Mouse (Mus musculus) adrenal gland, adult 18-20 months (tissue): ENCODE measurements at regions not wholly inside any gene's neighbourhood (a gene's known extent, or its start where the extent isn't known, plus 50 kb on each side); places are given as distances from the start of the nearest gene placed in this dataset.
"Not testable (repeated sequence)": the region's sequence is repeated elsewhere in the genome, so short reads cannot be mapped to it uniquely, and the experiment has no call there.

Experiments used
- DNase-seq, 2 experiments: peaks; one replicate each; pipeline ENCODE4 v3.0.0; 2021 to 2022; ENCODE audit warnings: low spot score in 2 of 2

DNA sequence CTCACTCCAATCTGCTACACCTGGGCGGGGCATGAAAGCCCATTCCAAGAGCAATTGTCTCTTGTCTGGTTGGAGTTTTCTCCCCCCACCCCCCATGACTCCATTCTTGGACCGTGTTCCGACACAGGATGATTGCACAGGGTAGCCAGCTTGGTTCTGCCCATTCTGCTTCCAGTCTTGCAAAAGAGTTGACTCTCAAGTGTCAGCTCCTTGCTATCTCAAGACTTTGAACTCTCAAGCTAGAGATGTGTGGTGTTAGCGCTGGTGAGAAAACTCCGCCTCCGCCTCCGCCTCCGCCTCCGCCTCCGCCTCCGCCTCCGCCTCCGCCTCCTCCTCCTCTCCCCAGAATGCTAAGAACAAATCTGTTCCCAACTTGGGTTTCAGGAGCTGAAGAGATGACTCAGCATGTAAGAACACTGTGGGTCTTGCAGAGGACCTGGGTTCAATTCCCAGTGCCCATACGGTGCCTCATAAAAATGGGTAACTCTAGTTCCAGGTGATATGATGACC, 135.1 kb downstream of the Bcat1 start:
- no peak for DNase-seq

- no peak for DNase-seq
Measured at GRCm38 (mm10) chr6:144938613-144939236, 137.3 kb downstream of the Bcat1 start.

DNA sequence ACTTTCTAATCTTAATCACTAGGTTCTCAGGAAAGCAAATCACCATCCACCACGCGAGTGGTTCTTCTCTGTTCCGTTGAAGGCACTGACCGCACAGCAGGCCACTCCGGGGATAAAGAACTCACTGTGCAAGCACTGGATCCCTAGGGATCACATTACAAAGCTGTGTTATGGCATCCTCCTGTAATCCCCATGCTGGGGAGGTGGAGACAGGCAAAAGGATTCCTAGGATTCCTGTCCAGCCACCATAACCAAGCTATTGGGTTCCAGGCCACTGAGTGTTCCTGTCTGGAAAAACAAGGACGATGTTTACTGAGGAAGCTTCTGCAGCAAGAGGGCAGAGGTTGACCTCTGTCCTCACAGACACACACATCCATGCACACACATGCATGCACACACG, 138.8 kb downstream of the Bcat1 start:
- no peak for DNase-seq

- DNase-seq = no peak
Measured at GRCm38 (mm10) chr6:144933722-144934235, 142.2 kb downstream of the Bcat1 start.

DNA sequence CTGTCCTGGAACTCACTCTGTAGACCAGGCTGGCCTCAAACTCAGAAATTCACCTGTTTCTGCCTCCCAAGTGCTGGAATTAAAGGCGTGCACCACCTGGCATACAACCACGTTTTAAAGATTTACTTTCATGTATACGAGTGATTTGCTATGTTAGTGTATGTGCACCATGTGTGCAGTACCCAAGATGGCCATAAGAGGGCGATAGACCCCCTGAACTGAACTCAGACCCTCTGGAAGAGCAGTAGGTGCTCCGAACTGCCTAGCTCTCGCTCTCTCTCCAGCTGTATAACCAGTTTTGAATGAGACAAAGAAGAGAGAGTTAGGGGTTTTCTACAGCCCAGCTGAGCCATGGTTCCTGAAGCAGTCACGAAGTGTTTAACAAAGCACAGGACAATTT, 143.6 kb downstream of the Bcat1 start:
- no peak for DNase-seq

DNA sequence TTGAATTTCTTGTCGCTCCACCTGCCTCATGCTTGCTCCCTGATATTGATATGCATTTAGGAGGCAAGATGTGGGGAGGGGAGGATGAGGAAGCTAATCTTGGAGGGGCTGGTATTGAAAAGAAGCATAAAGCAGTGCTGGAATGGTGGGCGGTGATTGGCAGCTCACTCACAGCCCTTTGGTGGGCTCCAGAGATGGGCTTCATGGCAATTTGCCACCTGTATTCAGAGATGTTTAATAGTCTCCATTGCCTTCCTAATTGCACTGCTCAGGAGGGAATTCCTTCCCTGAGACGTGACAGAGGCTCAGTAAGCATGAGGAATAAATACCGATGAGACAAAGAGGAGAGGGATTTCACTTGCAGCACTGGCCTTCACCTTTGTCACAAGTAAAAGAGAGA, 146.0 kb downstream of the Bcat1 start:
- no peak for DNase-seq

GRCm38 (mm10) chr6:144929262-144929855, 146.6 kb downstream of the Bcat1 start:
- DNase-seq = no peak

GRCm38 (mm10) chr6:144927599-144927998, 145.8 kb upstream of the Sox5 start:
- DNase-seq = no peak

- no peak for DNase-seq
Measured at GRCm38 (mm10) chr6:144922762-144923161, 141.0 kb upstream of the Sox5 start.

GRCm38 (mm10) chr6:144919750-144920149, 138.0 kb upstream of the Sox5 start:
- no peak for DNase-seq

DNA sequence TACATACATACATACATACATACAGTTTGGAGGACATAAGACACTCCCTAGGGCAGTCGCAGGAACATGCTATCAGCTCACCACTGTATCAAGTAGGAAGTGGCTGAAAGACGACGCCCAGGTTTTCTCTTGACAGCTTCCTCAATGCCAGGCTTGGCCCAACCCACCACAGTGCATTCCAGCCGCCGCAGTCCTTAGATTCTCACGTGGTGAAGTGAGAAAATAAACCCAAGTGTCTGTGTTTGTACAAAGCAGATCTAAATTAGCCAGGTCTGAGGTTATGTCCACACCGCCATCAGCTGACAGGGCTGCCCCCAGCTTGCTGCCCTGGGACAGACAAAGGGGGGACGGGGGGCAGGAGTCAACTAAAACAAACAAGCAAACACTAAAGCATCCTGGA, 135.4 kb upstream of the Sox5 start:
- DNase-seq = no peak

- DNase-seq = no peak
Measured at GRCm38 (mm10) chr6:144911781-144912180, 130.0 kb upstream of the Sox5 start.

GRCm38 (mm10) chr6:144910392-144910791, 128.6 kb upstream of the Sox5 start:
- DNase-seq = no peak

DNA sequence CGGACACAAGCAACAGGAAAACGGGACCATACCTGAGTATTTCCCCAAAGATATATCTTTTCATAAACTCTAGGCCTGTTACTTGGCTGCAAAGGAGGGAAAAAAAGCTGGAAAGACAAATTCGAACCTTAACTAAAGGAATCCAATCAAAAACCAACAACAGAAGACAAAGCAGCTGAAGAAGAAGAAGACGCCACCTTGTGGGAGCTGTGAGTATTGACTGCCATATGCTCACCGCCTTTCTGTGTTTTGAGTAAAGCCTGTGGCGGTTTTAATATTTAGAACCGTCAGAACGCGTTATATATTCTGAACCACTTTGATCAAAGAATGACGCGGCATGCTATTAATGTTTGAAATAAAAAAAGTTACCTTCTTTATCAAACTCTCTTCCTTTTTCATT, 126.9 kb upstream of the Sox5 start:
- no peak for DNase-seq

DNA sequence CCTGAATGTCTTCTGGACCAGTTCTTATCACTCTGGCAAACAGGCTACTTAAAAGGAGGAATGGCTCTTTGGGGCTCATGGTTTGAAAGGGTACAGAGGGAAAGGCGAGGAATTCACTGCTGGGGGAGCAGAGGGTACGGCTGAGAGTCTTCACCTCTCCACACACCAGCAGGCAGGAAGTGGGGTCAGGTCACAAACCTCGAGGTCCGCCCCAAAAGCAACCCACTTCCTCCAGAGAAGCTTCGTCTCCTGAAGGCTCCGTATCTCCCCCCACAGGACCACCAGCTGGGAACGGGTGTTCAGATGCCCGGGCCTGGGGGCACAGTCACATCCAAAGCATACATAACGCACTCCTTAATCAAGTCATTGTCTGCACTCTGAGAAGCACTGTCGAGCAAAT, 121.4 kb upstream of the Sox5 start:
- DNase-seq = no peak

- peak in 1 of 2 experiments; percentile 30 for DNase-seq
Measured at GRCm38 (mm10) chr6:144902267-144902995, 120.7 kb upstream of the Sox5 start.

GRCm38 (mm10) chr6:144901825-144902224, 120.0 kb upstream of the Sox5 start:
- DNase-seq = no peak

GRCm38 (mm10) chr6:144900858-144901257, 119.1 kb upstream of the Sox5 start:
- DNase-seq = not testable (repeated sequence)

- no peak for DNase-seq
Measured at GRCm38 (mm10) chr6:144897526-144897925, 115.7 kb upstream of the Sox5 start.

DNA sequence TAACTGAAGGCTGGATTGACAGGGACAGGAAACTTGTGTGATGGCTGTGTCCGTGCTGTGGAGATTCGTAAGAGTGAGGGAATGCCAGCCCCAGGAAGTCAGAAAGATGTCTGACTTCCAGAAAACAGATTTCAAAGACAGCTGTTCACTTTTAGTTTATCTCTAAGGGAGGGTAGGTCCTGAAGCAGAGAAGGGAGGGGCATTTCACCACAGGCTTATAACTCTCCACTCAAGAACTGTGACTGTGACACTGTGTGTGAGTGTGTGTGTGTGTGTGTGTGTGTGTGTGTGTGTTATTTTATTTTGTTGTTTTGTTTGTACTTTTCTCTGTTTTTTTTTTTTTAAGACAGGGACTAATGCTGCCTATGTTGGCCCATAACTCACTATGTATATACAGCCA, 109.1 kb upstream of the Sox5 start:
- DNase-seq = no peak

DNA sequence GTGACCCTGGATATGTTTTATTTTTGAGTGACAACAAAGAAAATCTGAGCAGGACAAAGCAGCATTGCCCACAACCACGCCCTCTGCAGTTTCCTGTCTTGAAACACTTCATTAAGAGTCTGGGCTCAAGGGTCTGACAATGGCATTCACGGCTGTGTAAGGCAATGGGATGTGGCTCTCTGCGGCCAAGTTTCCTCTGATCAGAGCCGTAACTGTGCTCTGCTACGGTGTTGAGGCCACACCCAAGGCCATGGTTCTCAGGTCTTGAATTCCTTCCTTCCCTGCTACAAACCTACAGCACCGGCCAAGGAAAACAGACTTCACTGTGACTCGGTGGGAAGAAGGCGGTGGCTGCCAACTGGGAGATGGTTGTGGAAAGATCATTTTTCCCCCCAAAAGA, 108.4 kb upstream of the Sox5 start:
- DNase-seq = no peak

GRCm38 (mm10) chr6:144883117-144883516, 101.3 kb upstream of the Sox5 start:
- DNase-seq = no peak
